3 mouse cellular contexts compared by ENCODE assay signal in the genomic region with DNA sequence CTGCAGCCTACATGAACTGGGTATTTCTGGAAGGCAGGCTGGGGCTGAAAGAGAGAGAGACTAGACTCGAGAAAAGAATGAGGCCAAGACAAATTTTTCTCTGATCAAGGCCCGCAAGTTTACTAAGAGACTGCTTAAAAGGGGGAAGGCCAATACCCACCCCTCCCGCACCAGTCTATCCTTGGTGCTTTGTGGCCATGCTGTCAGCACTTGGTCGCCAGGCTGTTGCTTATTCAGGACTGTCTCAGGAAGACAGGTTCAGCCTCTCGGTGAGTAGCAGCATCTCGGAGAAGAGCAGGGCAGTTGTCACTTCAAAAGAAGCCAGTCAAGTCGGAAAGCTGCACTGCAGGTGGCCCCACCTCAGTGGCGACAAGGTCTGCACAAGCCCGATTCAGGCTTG. TPM values are rescaled to one million over a fixed set of nuclear protein-coding genes. Genes with fewer than 3 reads are reported as not detected.
"Had no signal": no experiment of that assay in that cellular context is flagged by ENCODE, and none has a peak within 500 bp of the region (broad histone marks: within the 10 kb centered on the region; RNA-seq: fewer than 3 reads in every experiment).

No protein-coding gene starts in this region.

RNA-seq across cellular contexts. Expression of a gene that starts 11.9 kb away (rescaled TPM):
- polyA plus RNA-seq: small intestine, adult 2 months; spleen, adult 2 months; thymus, postnatal 0 days had no signal
